Mouse (Mus musculus): ENCODE data around the gene Svep1. TPM values are rescaled to one million over a fixed set of nuclear protein-coding genes. Genes with fewer than 3 reads are reported as not detected.

Svep1 gene
- polyA plus RNA-seq, 1 experiment from 2014 or later, result not detected

DNA sequence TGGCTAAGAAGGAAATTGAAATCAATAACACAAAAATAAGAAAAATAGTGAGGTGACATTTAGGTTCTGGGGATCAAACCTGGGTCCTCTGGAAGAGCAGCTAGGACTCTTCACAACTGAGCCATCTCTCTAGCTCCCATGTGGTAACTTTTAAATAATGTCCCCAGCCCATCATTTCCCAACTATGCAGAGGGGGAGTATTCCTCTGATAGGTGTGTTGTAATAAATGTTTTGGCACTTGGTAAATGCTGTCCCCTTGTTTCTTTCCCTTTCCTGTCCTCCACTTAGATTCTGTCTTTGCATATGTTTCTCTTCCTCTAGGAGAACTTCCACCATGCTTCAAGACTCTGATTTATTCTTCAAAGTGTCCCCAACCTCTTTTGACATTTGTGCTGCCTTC lies 58.1 kb downstream of the Svep1 start:
- no peaks in the 10 kb centered on the region for H3K36me3 ChIP-seq (ENCODE audit: inconsistent target)
- no peak overlapping the region for H3K4me3 ChIP-seq (ENCODE audit: inconsistent target)
- H3K27ac ChIP-seq, result no peak overlapping the region
- H3K79me2 ChIP-seq (ENCODE audit: inconsistent target), result no peaks in the 10 kb centered on the region

DNA sequence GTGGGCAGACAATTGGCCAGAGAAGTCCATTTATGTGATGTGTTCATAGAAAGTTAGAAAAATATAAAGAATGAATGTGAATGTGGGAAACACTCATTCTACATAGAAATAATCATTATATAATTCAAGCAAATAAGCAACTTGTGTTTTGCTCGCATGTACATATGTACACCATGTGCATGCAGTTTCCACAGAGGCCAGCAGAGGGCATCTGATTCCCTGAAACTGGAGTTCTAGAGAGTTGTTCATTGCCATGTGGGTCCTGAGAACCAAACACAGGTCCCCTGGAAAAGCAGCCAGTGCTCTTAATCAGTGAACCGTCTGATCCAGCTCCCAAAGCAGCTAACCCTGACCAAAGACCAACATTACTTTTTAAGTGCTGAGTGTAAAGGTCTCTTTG lies 60.0 kb downstream of the Svep1 start:
- H3K36me3 ChIP-seq (ENCODE audit: inconsistent target), result no peaks in the 10 kb centered on the region
- WGBS (ENCODE audit: missing documents), result 100% methylated on average over 2 of the region's 2 CpGs
- no peak overlapping the region for H3K4me3 ChIP-seq (ENCODE audit: inconsistent target)
- H3K27ac ChIP-seq, result no peak overlapping the region
- no peaks in the 10 kb centered on the region for H3K79me2 ChIP-seq (ENCODE audit: inconsistent target)

DNA sequence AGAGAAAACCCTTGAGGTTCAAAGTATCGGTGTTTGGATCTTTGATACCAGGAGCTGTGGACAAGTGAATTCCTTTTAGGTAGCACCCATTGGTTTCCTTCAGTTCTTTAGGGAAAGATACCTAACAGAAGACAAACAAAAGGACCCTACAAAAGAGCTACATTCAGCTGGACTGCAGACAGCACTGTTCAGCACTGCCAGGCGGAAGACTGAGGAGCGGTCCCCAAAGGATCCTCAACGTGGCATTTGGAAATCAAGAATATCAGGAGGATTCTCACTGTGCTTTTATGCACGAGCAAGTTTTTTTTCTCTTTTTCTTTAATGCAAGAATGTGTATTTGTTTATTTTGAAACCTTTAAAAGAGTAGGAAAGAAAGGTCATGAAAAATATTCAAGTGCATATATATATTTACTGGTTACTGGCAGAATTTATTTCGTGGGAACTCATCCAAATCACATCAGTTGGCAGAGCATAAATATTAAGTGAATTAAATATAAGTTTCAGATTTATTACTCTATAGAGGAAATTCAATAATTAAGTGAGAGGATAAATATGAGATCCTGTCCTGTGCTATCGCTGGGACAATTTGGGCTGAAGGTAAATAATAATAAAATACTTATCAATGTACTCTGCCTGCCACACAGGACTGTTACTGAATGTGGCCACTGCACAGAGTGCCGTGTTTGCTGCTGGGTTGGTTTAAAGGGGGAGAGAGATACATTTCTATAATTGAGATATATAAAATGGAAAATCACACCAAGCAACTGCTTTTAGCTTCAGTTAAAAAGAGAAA lies 66.7 kb downstream of the Svep1 start:
- 86% methylated on average over 7 of the region's 8 CpGs for WGBS (ENCODE audit: missing documents)
- Histone ChIP-seq H3K4me3 (ENCODE audit: inconsistent target) (no peak overlapping the region), H3K79me2 (ENCODE audit: inconsistent target) (no peaks in the 10 kb centered on the region), H3K36me3 (ENCODE audit: inconsistent target) (no peaks in the 10 kb centered on the region), H3K27ac (no peak overlapping the region)

- WGBS (ENCODE audit: missing documents), result 86% methylated on average over 6 of the region's 6 CpGs
- Histone ChIP-seq H3K79me2 (ENCODE audit: inconsistent target) (no peaks in the 10 kb centered on the region), H3K27ac (no peak overlapping the region), H3K4me3 (ENCODE audit: inconsistent target) (no peak overlapping the region), H3K36me3 (ENCODE audit: inconsistent target) (no peaks in the 10 kb centered on the region)
Measured at GRCm38 (mm10) chr4:58139241-58139640, 67.4 kb downstream of the Svep1 start.

DNA sequence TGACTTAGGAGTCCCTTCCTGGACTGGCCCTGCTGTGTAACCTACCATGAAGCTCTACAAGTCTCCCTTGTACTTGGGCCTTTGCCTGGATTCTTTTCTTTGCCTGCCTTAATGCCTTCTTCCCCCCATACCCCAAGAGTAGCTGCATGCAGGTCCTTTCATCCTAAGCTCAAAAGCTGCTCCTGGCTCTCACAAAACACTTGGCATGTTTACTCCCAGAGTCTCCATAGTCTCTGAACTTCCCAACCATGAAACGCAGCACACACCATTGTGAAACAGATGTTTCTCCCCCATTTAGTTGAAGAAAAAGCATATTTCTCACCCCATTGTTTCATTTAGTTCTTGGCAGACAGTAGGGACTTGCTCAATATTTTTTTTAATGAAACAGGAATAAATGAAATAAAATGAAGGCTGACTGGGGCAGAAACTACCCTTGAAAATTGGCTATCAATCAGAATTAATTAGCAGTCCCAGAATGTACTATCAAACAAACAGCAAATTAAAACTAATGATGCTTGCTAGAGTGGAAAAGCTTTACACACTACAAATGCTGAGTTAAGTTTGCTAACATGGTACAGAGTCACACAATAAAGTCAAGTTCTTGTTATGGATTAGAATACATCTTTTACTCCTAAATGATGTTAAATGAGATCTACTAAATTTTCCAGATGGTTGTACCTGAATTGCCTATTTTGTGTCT lies 72.9 kb downstream of the Svep1 start:
- H3K79me2 ChIP-seq (ENCODE audit: inconsistent target), result no peaks in the 10 kb centered on the region
- no peaks in the 10 kb centered on the region for H3K36me3 ChIP-seq (ENCODE audit: inconsistent target)
- 87% methylated on average over 1 of the region's 1 CpGs for WGBS (ENCODE audit: missing documents)
- no peak overlapping the region for H3K4me3 ChIP-seq (ENCODE audit: inconsistent target)
- H3K27ac ChIP-seq, result no peak overlapping the region

- Histone ChIP-seq H3K4me3 (ENCODE audit: inconsistent target) (no peak overlapping the region), H3K79me2 (ENCODE audit: inconsistent target) (no peaks in the 10 kb centered on the region), H3K27ac (no peak overlapping the region), H3K36me3 (ENCODE audit: inconsistent target) (no peaks in the 10 kb centered on the region)
- WGBS (ENCODE audit: missing documents), result 75% methylated on average over 4 of the region's 4 CpGs
Measured at GRCm38 (mm10) chr4:58129844-58130243, 76.8 kb downstream of the Svep1 start.

GRCm38 (mm10) chr4:58127024-58127423 lies 79.6 kb downstream of the Svep1 start:
- H3K4me3 ChIP-seq (ENCODE audit: inconsistent target), result no peak overlapping the region
- no peak overlapping the region for H3K27ac ChIP-seq
- no peaks in the 10 kb centered on the region for H3K79me2 ChIP-seq (ENCODE audit: inconsistent target)
- 12% methylated on average over 5 of the region's 5 CpGs for WGBS (ENCODE audit: missing documents)
- no peaks in the 10 kb centered on the region for H3K36me3 ChIP-seq (ENCODE audit: inconsistent target)

DNA sequence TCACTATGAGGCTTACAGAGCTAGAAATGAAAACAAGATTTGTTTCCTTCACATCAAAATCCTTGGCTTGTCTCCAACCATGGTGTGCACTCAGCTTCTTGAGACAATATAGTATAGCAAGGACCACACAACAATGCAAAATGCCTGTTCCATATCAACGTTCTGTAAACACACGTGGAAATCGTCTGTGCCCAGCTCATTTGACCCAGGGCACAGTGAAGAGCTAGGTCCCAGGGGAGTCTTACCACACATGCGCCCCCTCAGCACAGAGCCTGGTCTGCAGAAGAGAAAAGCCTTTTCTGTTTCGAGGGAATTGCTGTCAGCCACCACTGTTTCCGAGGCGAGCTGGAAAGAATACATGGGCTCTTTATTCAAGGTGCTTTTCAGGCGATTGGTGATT lies 91.2 kb downstream of the Svep1 start:
- H3K36me3 ChIP-seq (ENCODE audit: inconsistent target), result no peaks in the 10 kb centered on the region
- no peak overlapping the region for H3K4me3 ChIP-seq (ENCODE audit: inconsistent target)
- WGBS (ENCODE audit: missing documents), result 93% methylated on average over 8 of the region's 8 CpGs
- no peak overlapping the region for H3K27ac ChIP-seq
- H3K79me2 ChIP-seq (ENCODE audit: inconsistent target), result no peaks in the 10 kb centered on the region

- Histone ChIP-seq H3K4me3 (ENCODE audit: inconsistent target) (no peak overlapping the region), H3K27ac (no peak overlapping the region)
- WGBS (ENCODE audit: missing documents), result 91% methylated on average over 10 of the region's 10 CpGs
Measured at GRCm38 (mm10) chr4:58111008-58111407, 95.7 kb downstream of the Svep1 start.

GRCm38 (mm10) chr4:58109793-58110192 lies 96.9 kb downstream of the Svep1 start:
- WGBS (ENCODE audit: missing documents), result 85% methylated on average over 6 of the region's 6 CpGs
- no peaks in the 10 kb centered on the region for H3K79me2 ChIP-seq (ENCODE audit: inconsistent target)
- H3K27ac ChIP-seq, result no peak overlapping the region
- H3K36me3 ChIP-seq (ENCODE audit: inconsistent target), result no peaks in the 10 kb centered on the region
- no peak overlapping the region for H3K4me3 ChIP-seq (ENCODE audit: inconsistent target)

More at GRCm38 (mm10) chr4:58111008-58111407, 95.7 kb downstream of the Svep1 start:
- Histone ChIP-seq H3K79me2 (ENCODE audit: inconsistent target) (no peaks in the 10 kb centered on the region), H3K36me3 (ENCODE audit: inconsistent target) (no peaks in the 10 kb centered on the region)

DNA sequence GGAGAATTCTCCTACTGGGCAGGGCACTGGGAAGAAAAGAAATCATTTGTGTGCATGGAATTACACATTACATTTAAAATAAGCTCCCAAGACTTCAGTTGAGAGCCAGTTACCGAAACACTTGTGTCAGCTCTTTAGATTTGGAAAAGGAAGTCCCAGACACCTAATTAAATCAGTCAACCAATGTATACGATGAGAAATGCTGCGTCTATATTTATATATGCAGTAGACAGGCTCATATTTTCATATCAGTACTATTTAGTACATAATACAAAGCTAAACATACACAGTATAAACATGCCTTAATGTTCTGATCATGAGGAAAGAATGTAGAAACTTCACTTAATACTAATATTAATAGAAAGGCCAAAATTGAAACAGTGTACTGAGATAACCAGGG lies 98.3 kb downstream of the Svep1 start:
- no peak overlapping the region for H3K27ac ChIP-seq
- no peaks in the 10 kb centered on the region for H3K36me3 ChIP-seq (ENCODE audit: inconsistent target)
- no peak overlapping the region for H3K4me3 ChIP-seq (ENCODE audit: inconsistent target)
- no peaks in the 10 kb centered on the region for H3K79me2 ChIP-seq (ENCODE audit: inconsistent target)
- 100% methylated on average over 3 of the region's 3 CpGs for WGBS (ENCODE audit: missing documents)

- Histone ChIP-seq H3K36me3 (ENCODE audit: inconsistent target) (no peaks in the 10 kb centered on the region), H3K79me2 (ENCODE audit: inconsistent target) (no peaks in the 10 kb centered on the region), H3K4me3 (ENCODE audit: inconsistent target) (no peak overlapping the region), H3K27ac (no peak overlapping the region)
- WGBS (ENCODE audit: missing documents), result 16% methylated on average over 9 of the region's 9 CpGs
Measured at GRCm38 (mm10) chr4:58097732-58098131, 108.9 kb downstream of the Svep1 start.

- no peak overlapping the region for H3K4me3 ChIP-seq (ENCODE audit: inconsistent target)
- WGBS (ENCODE audit: missing documents), result 50% methylated on average over 1 of the region's 1 CpGs
- H3K27ac ChIP-seq, result no peak overlapping the region
Measured at GRCm38 (mm10) chr4:58086738-58087137, 119.9 kb downstream of the Svep1 start.

GRCm38 (mm10) chr4:58086151-58086550 lies 120.5 kb downstream of the Svep1 start:
- H3K4me3 ChIP-seq (ENCODE audit: inconsistent target), result no peak overlapping the region
- H3K79me2 ChIP-seq (ENCODE audit: inconsistent target), result no peaks in the 10 kb centered on the region
- 5% methylated on average over 4 of the region's 4 CpGs for WGBS (ENCODE audit: missing documents)
- no peak overlapping the region for H3K27ac ChIP-seq
- H3K36me3 ChIP-seq (ENCODE audit: inconsistent target), result no peaks in the 10 kb centered on the region

More at GRCm38 (mm10) chr4:58086738-58087137, 119.9 kb downstream of the Svep1 start:
- no peaks in the 10 kb centered on the region for H3K79me2 ChIP-seq (ENCODE audit: inconsistent target)
- H3K36me3 ChIP-seq (ENCODE audit: inconsistent target), result no peaks in the 10 kb centered on the region

DNA sequence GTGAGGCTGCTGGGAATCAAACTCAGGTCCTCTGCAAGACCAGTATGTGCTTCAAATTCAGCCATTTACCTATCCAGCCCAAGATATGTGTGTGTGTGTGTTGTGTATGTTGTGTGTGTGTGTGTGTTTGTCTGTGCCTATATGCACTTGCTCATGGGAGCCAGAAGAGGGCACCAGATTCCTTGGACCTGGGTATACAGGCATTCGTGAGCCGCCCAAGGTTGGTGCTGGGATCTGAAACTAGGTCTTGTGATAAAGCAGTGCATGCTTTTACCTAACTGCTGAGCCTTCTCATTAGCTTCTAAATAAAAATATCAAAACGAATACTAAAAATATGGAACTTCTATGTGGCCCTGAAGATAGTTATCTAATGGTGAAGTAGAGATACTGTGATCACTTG lies 121.3 kb downstream of the Svep1 start:
- Histone ChIP-seq H3K27ac (no peak overlapping the region), H3K79me2 (ENCODE audit: inconsistent target) (no peaks in the 10 kb centered on the region), H3K36me3 (ENCODE audit: inconsistent target) (no peaks in the 10 kb centered on the region), H3K4me3 (ENCODE audit: inconsistent target) (no peak overlapping the region)
- 86% methylated on average over 3 of the region's 3 CpGs for WGBS (ENCODE audit: missing documents)

All from macrophage (primary cell).